Mouse (Mus musculus) neural tube, embryonic 14.5 days (tissue): ENCODE measurements around the gene Cabin1. TPM values are rescaled to one million over a fixed set of nuclear protein-coding genes. Genes with fewer than 3 reads are reported as not detected.

Experiments
- ATAC-seq: fragments of 200-750 bp; cut with Nextera tagmentation; 2 replicates; pipeline ENCODE4 v1.8.0; 2017; ENCODE audit warnings: low read depth, mild to moderate bottlenecking, moderate TSS enrichment, moderate library complexity
- H3K27ac ChIP-seq: fragments of 300-500 bp; sonication (generic); 2 replicates; pipeline ENCODE4 v1.5.1; 2014; ENCODE audit warnings: low read depth, mild to moderate bottlenecking, control low read depth, low read length, moderate library complexity, mixed read lengths
- H3K27me3 ChIP-seq: fragments of 300-500 bp; sonication (generic); 2 replicates; pipeline ENCODE4 v1.6.1; 2014; ENCODE audit warnings: low read length; ENCODE audit not compliant: control insufficient read depth, insufficient read depth
- H3K36me3 ChIP-seq: fragments of 300-500 bp; sonication (generic); 2 replicates; pipeline ENCODE4 v1.6.1; 2014; ENCODE audit warnings: low read length, mixed read lengths; ENCODE audit not compliant: control insufficient read depth, insufficient read depth
- H3K4me1 ChIP-seq: fragments of 300-500 bp; sonication (generic); 2 replicates; pipeline ENCODE4 v1.6.1; 2014; ENCODE audit warnings: low read length; ENCODE audit not compliant: control insufficient read depth, insufficient read depth
- H3K4me2 ChIP-seq: fragments of 300-500 bp; sonication (generic); 2 replicates; pipeline ENCODE4 v1.6.1; 2014; ENCODE audit warnings: mild to moderate bottlenecking, low read depth, low read length, control low read depth
- H3K4me3 ChIP-seq: fragments of 300-500 bp; sonication (generic); 2 replicates; pipeline ENCODE4 v1.5.1; 2014; ENCODE audit warnings: low read depth, low read length, control low read depth, mixed read lengths
- H3K9ac ChIP-seq: fragments of 300-500 bp; sonication (generic); replicated peaks from 2 replicates; pipeline ENCODE4 v1.6.1; 2014; ENCODE audit warnings: low read depth, mild to moderate bottlenecking, control low read depth, low read length, mixed read lengths
- H3K9me3 ChIP-seq: fragments of 300-500 bp; sonication (generic); 2 replicates; pipeline ENCODE4 v1.6.1; 2016; ENCODE audit warnings: low read length; ENCODE audit not compliant: control insufficient read depth
- WGBS: fragments of 180-500 bp; shearing (Covaris S2); extraction: QIAGEN DNeasy Blood & Tissue Kit; methylation state at CpG from one replicate; pipeline ENCODE4 v1.1.7; 2014; 5-methylcytosine and 5-hydroxymethylcytosine counted together
- polyA plus RNA-seq: library from polyadenylated mRNA; unstranded; fragments of >200 nt; fragmentation: Nextera tagmentation; extraction: Ambion mirVana; gene quantifications from 2 replicates; pipeline ENCODE4 v1.2.1, GENCODE M21; 2014

The Cabin1 gene
- polyA plus RNA-seq, 1 experiment from 2014 or later, result 39.9 TPM

- Histone ChIP-seq H3K9me3 (no peaks in the 10 kb centered on the region), H3K4me1 (no peaks in the 10 kb centered on the region), H3K36me3 (no peaks in the 10 kb centered on the region), H3K4me3 (no peak overlapping the region), H3K4me2 (no peak overlapping the region), H3K27ac (no peak overlapping the region), H3K9ac (no peak overlapping the region), H3K27me3 (no peaks in the 10 kb centered on the region)
- 87% methylated on average over 6 of the region's 6 CpGs for WGBS
- ATAC-seq, result no peak
Measured at GRCm38 (mm10) chr10:75789081-75789735, 25.1 kb upstream of the Cabin1 start.

- H3K9ac ChIP-seq, result no peak overlapping the region
- H3K36me3 ChIP-seq, result no peaks in the 10 kb centered on the region
- H3K4me2 ChIP-seq, result no peak overlapping the region
- no peaks in the 10 kb centered on the region for H3K9me3 ChIP-seq
- WGBS, result 93% methylated on average over 8 of the region's 8 CpGs
- no peak overlapping the region for H3K27ac ChIP-seq
- H3K4me1 ChIP-seq, result no peaks in the 10 kb centered on the region
- H3K27me3 ChIP-seq, result no peaks in the 10 kb centered on the region
- H3K4me3 ChIP-seq, result no peak overlapping the region
- no peak for ATAC-seq
Measured at GRCm38 (mm10) chr10:75788277-75788676, 24.1 kb upstream of the Cabin1 start.

GRCm38 (mm10) chr10:75785442-75785841, 21.3 kb upstream of the Cabin1 start:
- ATAC-seq, result no peak
- 80% methylated on average over 1 of the region's 1 CpGs for WGBS

GRCm38 (mm10) chr10:75780769-75781578, 16.8 kb upstream of the Cabin1 start, which contains the start of the genes Gm20441 and Gstt3:
Gm20441 (minus strand) TSS chr10:75780954.
Gstt3 (minus strand) TSS chr10:75781414.
- H3K4me3 ChIP-seq, result peak within 1 kb of the TSS; percentile 19
- H3K27me3 ChIP-seq, result 0 out of 2 replicates have a peak, but pooled peaks cover 5% of the 10 kb centered on the region
- 0 out of 2 replicates have a peak within 1 kb of the TSS, but pooled peaks have one; percentile 5 for H3K9ac ChIP-seq
- H3K9me3 ChIP-seq, result no peaks in the 10 kb centered on the region
- ATAC-seq, result peak; percentile 14; the same call in 1 of the 2 replicates
- peak within 1 kb of the TSS; percentile 39 for H3K4me2 ChIP-seq
- 2% methylated on average over 28 of the region's 28 CpGs for WGBS
- H3K36me3 ChIP-seq, result no peaks in the 10 kb centered on the region
- H3K27ac ChIP-seq, result no peak within 1 kb of the TSS
- H3K4me1 ChIP-seq, result 0 out of 2 replicates have a peak, but pooled peaks cover 4% of the 10 kb centered on the region

More at GRCm38 (mm10) chr10:75785442-75785841, 21.3 kb upstream of the Cabin1 start:
- H3K4me1 ChIP-seq, result 0 out of 2 replicates have a peak, but pooled peaks cover 3% of the 10 kb centered on the region
- H3K27ac ChIP-seq, result no peak overlapping the region
- H3K4me3 ChIP-seq, result no peak overlapping the region
- H3K9me3 ChIP-seq, result no peaks in the 10 kb centered on the region
- H3K27me3 ChIP-seq, result 0 out of 2 replicates have a peak, but pooled peaks cover 5% of the 10 kb centered on the region
- H3K9ac ChIP-seq, result no peak overlapping the region
- H3K4me2 ChIP-seq, result no peak overlapping the region
- H3K36me3 ChIP-seq, result no peaks in the 10 kb centered on the region

GRCm38 (mm10) chr10:75779206-75780174, 15.3 kb upstream of the Cabin1 start:
- Histone ChIP-seq H3K36me3 (no peaks in the 10 kb centered on the region), H3K4me1 (0 out of 2 replicates have a peak, but pooled peaks cover 4% of the 10 kb centered on the region), H3K9me3 (no peaks in the 10 kb centered on the region), H3K27ac (no peak overlapping the region), H3K27me3 (0 out of 2 replicates have a peak, but pooled peaks cover 5% of the 10 kb centered on the region), H3K4me3 (no peak overlapping the region), H3K4me2 (no peak overlapping the region), H3K9ac (no peak overlapping the region)
- WGBS, result 37% methylated on average over 15 of the region's 15 CpGs
- ATAC-seq, result no peak

- Histone ChIP-seq H3K4me3 (no peak overlapping the region), H3K27me3 (0 out of 2 replicates have a peak, but pooled peaks cover 5% of the 10 kb centered on the region), H3K9ac (no peak overlapping the region), H3K4me1 (0 out of 2 replicates have a peak, but pooled peaks cover 4% of the 10 kb centered on the region), H3K36me3 (no peaks in the 10 kb centered on the region), H3K27ac (no peak overlapping the region), H3K4me2 (no peak overlapping the region), H3K9me3 (no peaks in the 10 kb centered on the region)
- WGBS, result 80% methylated on average over 2 of the region's 2 CpGs
- ATAC-seq, result no peak
Measured at GRCm38 (mm10) chr10:75777885-75778284, 13.7 kb upstream of the Cabin1 start.

GRCm38 (mm10) chr10:75776562-75776961, 12.4 kb upstream of the Cabin1 start:
- Histone ChIP-seq H3K9me3 (no peaks in the 10 kb centered on the region), H3K27me3 (0 out of 2 replicates have a peak, but pooled peaks cover 4% of the 10 kb centered on the region), H3K9ac (no peak overlapping the region), H3K36me3 (no peaks in the 10 kb centered on the region), H3K27ac (no peak overlapping the region), H3K4me3 (no peak overlapping the region), H3K4me1 (0 out of 2 replicates have a peak, but pooled peaks cover 9% of the 10 kb centered on the region), H3K4me2 (no peak overlapping the region)
- no peak for ATAC-seq
- 94% methylated on average over 6 of the region's 6 CpGs for WGBS

- Histone ChIP-seq H3K4me1 (0 out of 2 replicates have a peak, but pooled peaks cover 6% of the 10 kb centered on the region), H3K4me2 (no peak overlapping the region), H3K9me3 (no peaks in the 10 kb centered on the region), H3K9ac (no peak overlapping the region), H3K4me3 (no peak overlapping the region), H3K27me3 (no peaks in the 10 kb centered on the region), H3K36me3 (no peaks in the 10 kb centered on the region), H3K27ac (no peak overlapping the region)
- no peak for ATAC-seq
- WGBS, result 92% methylated on average over 9 of the region's 9 CpGs
Measured at GRCm38 (mm10) chr10:75774587-75774986, 10.4 kb upstream of the Cabin1 start.
